Mouse (Mus musculus): ENCODE measurements at regions not wholly inside any gene's neighbourhood (a gene's known extent, or its start where the extent isn't known, plus 50 kb on each side); places are given as distances from the start of the nearest gene placed in this dataset.

- Histone ChIP-seq H3K27ac (ENCODE audit: low read length) (no peak overlapping the region), H3K9ac (ENCODE audit: low read depth, low read length) (no peak overlapping the region), H3K4me2 (ENCODE audit: low read length) (no peak overlapping the region), H3K9me3 (replicated peaks; ENCODE audit: control insufficient read depth, low read length, poor library complexity, severe bottlenecking) (no peaks in the 10 kb centered on the region), H3K27me3 (ENCODE audit: control insufficient read depth, insufficient read depth, low read depth, low read length) (no peaks in the 10 kb centered on the region), H3K4me3 (ENCODE audit: low read depth, low read length) (no peak overlapping the region), H3K36me3 (ENCODE audit: control insufficient read depth, insufficient read depth, low read length) (no peaks in the 10 kb centered on the region), H3K4me1 (ENCODE audit: control insufficient read depth, insufficient read depth, low read length) (no peaks in the 10 kb centered on the region)
- WGBS = 82% methylated on average over 3 of the region's 3 CpGs
- no peak for ATAC-seq
Observed at GRCm38 (mm10) chr1:147344027-147344426, 849.5 kb downstream of the Brinp3 start.
